Mouse (Mus musculus) heart, embryonic 11.5 days (tissue): Measurements from ENCODE around the gene Rp2. TPM values are rescaled to one million over a fixed set of nuclear protein-coding genes. Genes with fewer than 3 reads are reported as not detected.
"Not testable (repeated sequence)": the region's sequence is repeated elsewhere in the genome, so short reads cannot be mapped to it uniquely, and the experiment has no call there.

Experiments used
- ATAC-seq: fragments of 200-750 bp; cut with Nextera tagmentation; replicated peaks from 2 replicates; pipeline ENCODE4 v1.8.0; 2017; ENCODE audit warnings: moderate library complexity; ENCODE audit not compliant: insufficient number of reproducible peaks, low FRiP score, low TSS enrichment
- H3K27ac ChIP-seq: fragments of 300-500 bp; sonication (generic); 2 replicates; pipeline ENCODE4 v1.5.1; 2014; ENCODE audit warnings: mild to moderate bottlenecking, low read depth, low read length
- H3K27me3 ChIP-seq: fragments of 300-500 bp; sonication (generic); 2 replicates; pipeline ENCODE4 v1.6.1; 2014; ENCODE audit warnings: mild to moderate bottlenecking, low read length, mixed read lengths; ENCODE audit not compliant: control insufficient read depth, insufficient read depth
- H3K36me3 ChIP-seq: fragments of 300-500 bp; sonication (generic); 2 replicates; pipeline ENCODE4 v1.6.1; 2014; ENCODE audit warnings: mild to moderate bottlenecking, low read length, moderate library complexity, mixed read lengths; ENCODE audit not compliant: control insufficient read depth, insufficient read depth
- H3K4me1 ChIP-seq: fragments of 300-500 bp; sonication (generic); 2 replicates; pipeline ENCODE4 v1.6.1; 2014; ENCODE audit warnings: low read length; ENCODE audit not compliant: control insufficient read depth, insufficient read depth
- H3K4me2 ChIP-seq: fragments of 300-500 bp; sonication (generic); 2 replicates; pipeline ENCODE4 v1.6.1; 2014; ENCODE audit warnings: mild to moderate bottlenecking, moderate library complexity
- H3K4me3 ChIP-seq: fragments of 300-500 bp; sonication (generic); 2 replicates; pipeline ENCODE4 v1.5.1; 2014; ENCODE audit warnings: low read depth, low read length
- H3K9ac ChIP-seq: fragments of 300-500 bp; sonication (generic); 2 replicates; pipeline ENCODE4 v1.6.1; 2014; ENCODE audit warnings: mild to moderate bottlenecking, low read depth, low read length, moderate library complexity
- H3K9me3 ChIP-seq: fragments of 300-500 bp; sonication (generic); replicated peaks from 2 replicates; pipeline ENCODE4 v1.6.1; 2016; ENCODE audit warnings: low read length; ENCODE audit not compliant: control insufficient read depth
- WGBS: fragments of 180-500 bp; shearing (Covaris S2); extraction: QIAGEN DNeasy Blood & Tissue Kit; methylation state at CpG from one replicate; pipeline ENCODE4 v1.1.7; 2014; ENCODE audit not compliant: insufficient replicate concordance; 5-methylcytosine and 5-hydroxymethylcytosine counted together
- polyA plus RNA-seq: library from polyadenylated mRNA; unstranded; fragments of >200 nt; fragmentation: Nextera tagmentation; extraction: Ambion mirVana; gene quantifications from 2 replicates; pipeline ENCODE4 v1.2.1, GENCODE M21; 2014

Gene Rp2
- 16.2 and 16.7 TPM in 2 replicates for polyA plus RNA-seq

- H3K4me3 ChIP-seq, result peak within 1 kb of the TSS; percentile 60
- peak within 1 kb of the TSS; percentile 66 for H3K4me2 ChIP-seq
- H3K36me3 ChIP-seq, result no peaks in the 10 kb centered on the region
- H3K9me3 ChIP-seq, result no peaks in the 10 kb centered on the region
- 11% methylated on average over 35 of the region's 35 CpGs for WGBS
- H3K27ac ChIP-seq, result peak within 1 kb of the TSS; percentile 70; the same call in 1 of the 2 replicates
- H3K4me1 ChIP-seq, result no peaks in the 10 kb centered on the region
- H3K27me3 ChIP-seq, result no peaks in the 10 kb centered on the region
- H3K9ac ChIP-seq, result peak within 1 kb of the TSS; percentile 80
- ATAC-seq, result peak; percentile 99
Measured at GRCm38 (mm10) chrX:20364391-20365365, at the start of gene Rp2. Rp2 (plus strand) TSS chrX:20364481.

DNA sequence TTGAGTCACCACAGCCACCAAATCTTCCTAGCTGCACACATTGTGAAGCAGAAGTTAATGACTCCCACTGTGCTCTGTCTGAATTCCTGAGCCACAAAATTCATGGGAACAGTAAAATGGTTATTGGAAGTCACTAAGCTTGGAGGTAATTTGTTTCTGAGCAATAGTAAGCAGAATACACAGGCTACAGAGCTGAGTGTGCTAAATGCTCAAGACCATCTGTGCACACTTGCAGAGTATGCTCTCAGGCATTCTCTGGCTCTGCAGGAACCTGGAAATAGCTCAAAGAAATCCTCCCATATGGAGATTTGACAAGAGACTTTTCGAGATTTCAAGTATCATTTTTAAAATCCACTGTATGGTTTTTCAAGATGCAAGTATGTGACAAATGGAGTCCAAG lies 31.5 kb upstream of the Rp2 start:
- Histone ChIP-seq H3K27ac (no peak overlapping the region), H3K9ac (no peak overlapping the region), H3K4me1 (no peaks in the 10 kb centered on the region), H3K9me3 (no peaks in the 10 kb centered on the region), H3K4me2 (no peak overlapping the region), H3K36me3 (no peaks in the 10 kb centered on the region), H3K27me3 (no peaks in the 10 kb centered on the region), H3K4me3 (no peak overlapping the region)
- ATAC-seq, result no peak
- WGBS, result 66% methylated on average over 1 of the region's 1 CpGs

DNA sequence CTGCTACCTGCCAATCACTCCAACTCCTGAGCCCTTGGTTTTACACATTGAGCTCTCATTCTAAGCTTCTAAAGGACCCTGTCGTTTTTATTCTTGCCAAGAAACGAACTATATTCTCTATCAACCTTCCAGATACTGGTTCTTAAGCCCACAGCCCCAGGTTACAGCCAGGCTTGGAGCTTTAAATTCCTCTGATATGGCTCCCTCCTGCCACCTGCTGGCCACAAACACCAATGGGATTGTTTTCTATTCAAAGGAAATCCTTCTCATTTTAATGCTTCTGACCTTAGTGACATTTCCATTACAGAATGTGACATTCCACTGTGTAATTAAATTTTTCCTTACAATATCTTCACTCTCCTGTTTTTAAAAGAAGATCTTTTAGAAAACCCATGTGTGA lies 28.6 kb upstream of the Rp2 start:
- no peaks in the 10 kb centered on the region for H3K36me3 ChIP-seq
- no peak for ATAC-seq
- no peak overlapping the region for H3K4me3 ChIP-seq
- H3K9ac ChIP-seq, result no peak overlapping the region
- no peaks in the 10 kb centered on the region for H3K4me1 ChIP-seq
- H3K27me3 ChIP-seq, result no peaks in the 10 kb centered on the region
- no peak overlapping the region for H3K27ac ChIP-seq
- 9% methylated on average over 2 of the region's 2 CpGs for WGBS
- H3K9me3 ChIP-seq, result no peaks in the 10 kb centered on the region
- H3K4me2 ChIP-seq, result no peak overlapping the region

- H3K4me1 ChIP-seq, result no peaks in the 10 kb centered on the region
- no peak for ATAC-seq
Measured at GRCm38 (mm10) chrX:20344980-20345379, 19.3 kb upstream of the Rp2 start.

DNA sequence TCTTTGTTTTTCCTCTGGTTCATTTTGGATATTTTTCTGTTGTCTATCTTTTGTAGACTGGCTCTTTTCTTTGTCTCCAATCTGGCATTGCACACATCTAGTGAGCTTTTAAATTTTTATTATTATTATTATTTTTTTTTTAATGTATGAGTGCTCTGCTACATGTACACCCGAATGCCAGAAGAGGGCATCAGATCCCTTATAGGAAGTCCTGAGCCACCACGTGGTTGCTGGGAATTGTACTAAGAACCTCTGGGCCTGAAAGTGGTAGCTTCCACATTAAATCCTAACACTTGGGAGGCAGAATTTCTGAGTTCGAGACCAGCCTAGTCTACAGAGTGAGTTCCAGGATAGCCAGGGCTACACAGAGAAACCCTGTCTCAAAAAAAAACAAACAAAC lies 17.9 kb upstream of the Rp2 start:
- no peaks in the 10 kb centered on the region for H3K27me3 ChIP-seq
- no peak for ATAC-seq
- no peaks in the 10 kb centered on the region for H3K4me1 ChIP-seq
- no peak overlapping the region for H3K4me2 ChIP-seq
- 48% methylated on average over 3 of the region's 3 CpGs for WGBS
- no peak overlapping the region for H3K4me3 ChIP-seq
- no peak overlapping the region for H3K9ac ChIP-seq
- no peak overlapping the region for H3K27ac ChIP-seq
- H3K9me3 ChIP-seq, result no peaks in the 10 kb centered on the region
- H3K36me3 ChIP-seq, result no peaks in the 10 kb centered on the region

More at GRCm38 (mm10) chrX:20344980-20345379, 19.3 kb upstream of the Rp2 start:
- no peak overlapping the region for H3K9ac ChIP-seq
- H3K4me2 ChIP-seq, result no peak overlapping the region
- no peaks in the 10 kb centered on the region for H3K9me3 ChIP-seq
- no peaks in the 10 kb centered on the region for H3K27me3 ChIP-seq
- H3K36me3 ChIP-seq, result no peaks in the 10 kb centered on the region
- no peak overlapping the region for H3K4me3 ChIP-seq
- H3K27ac ChIP-seq, result no peak overlapping the region

GRCm38 (mm10) chrX:20350241-20350640 lies 14.0 kb upstream of the Rp2 start:
- not testable (repeated sequence) for H3K27me3 ChIP-seq, H3K9me3 ChIP-seq, H3K4me3 ChIP-seq, ATAC-seq, H3K9ac ChIP-seq, H3K27ac ChIP-seq, H3K4me2 ChIP-seq, H3K36me3 ChIP-seq, H3K4me1 ChIP-seq
- 91% methylated on average over 3 of the region's 4 CpGs for WGBS

- Histone ChIP-seq H3K36me3 (no peaks in the 10 kb centered on the region), H3K27me3 (no peaks in the 10 kb centered on the region), H3K4me1 (no peaks in the 10 kb centered on the region), H3K4me2 (no peak overlapping the region), H3K4me3 (no peak overlapping the region), H3K9me3 (no peaks in the 10 kb centered on the region), H3K27ac (no peak overlapping the region), H3K9ac (no peak overlapping the region)
- ATAC-seq, result no peak
- 92% methylated on average over 1 of the region's 1 CpGs for WGBS
Measured at GRCm38 (mm10) chrX:20355283-20355682, 9.0 kb upstream of the Rp2 start.

DNA sequence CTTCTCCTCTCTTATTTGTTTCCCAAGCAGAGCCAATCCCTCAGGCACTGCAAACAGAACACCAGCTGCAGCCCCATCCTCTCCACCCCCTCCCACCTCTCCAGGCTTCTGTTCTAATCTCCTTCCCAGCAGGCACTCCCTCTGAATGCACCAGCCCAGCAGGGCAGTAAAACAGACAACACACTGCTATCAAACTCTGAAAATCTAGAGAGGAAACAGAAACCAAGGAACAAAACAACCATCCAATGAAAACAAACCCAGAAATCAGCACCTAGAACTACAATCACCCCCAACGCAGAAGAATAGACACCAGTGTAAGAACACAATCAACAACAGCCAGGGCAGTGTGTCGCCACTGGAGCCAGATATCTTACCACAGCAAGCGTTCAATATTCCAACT lies 8.0 kb upstream of the Rp2 start:
- Histone ChIP-seq H3K4me2 (no peak overlapping the region), H3K4me3 (no peak overlapping the region), H3K9me3 (no peaks in the 10 kb centered on the region), H3K27me3 (no peaks in the 10 kb centered on the region), H3K36me3 (no peaks in the 10 kb centered on the region), H3K4me1 (no peaks in the 10 kb centered on the region), H3K9ac (no peak overlapping the region), H3K27ac (no peak overlapping the region)
- ATAC-seq, result no peak
- 24% methylated on average over 3 of the region's 3 CpGs for WGBS

DNA sequence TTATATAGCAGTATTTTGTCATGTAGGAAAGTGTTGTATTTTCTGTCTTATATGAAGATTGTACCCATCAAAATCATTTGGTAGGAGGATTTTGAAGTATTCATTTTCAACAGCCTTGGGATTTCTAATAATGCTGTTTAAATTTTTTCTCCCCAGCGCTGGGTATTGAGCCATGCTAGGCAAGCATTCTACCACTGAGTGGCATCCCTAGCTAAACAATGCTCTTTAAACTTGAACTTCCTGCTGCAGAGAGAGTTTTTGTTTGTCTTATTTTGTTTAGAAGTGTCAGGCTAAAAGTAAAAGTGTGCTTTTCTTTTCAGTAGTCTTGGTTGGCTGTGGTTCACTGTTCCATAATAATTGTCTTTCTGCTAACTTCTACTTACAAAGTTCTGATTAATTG lies 1.8 kb downstream of the Rp2 start:
- ATAC-seq, result no peak

More for the DNA sequence above, 1.8 kb downstream of the Rp2 start:
- Histone ChIP-seq H3K9me3 (no peaks in the 10 kb centered on the region), H3K27ac (no peak overlapping the region), H3K4me2 (no peak overlapping the region), H3K27me3 (no peaks in the 10 kb centered on the region), H3K4me3 (no peak overlapping the region), H3K9ac (no peak overlapping the region), H3K4me1 (no peaks in the 10 kb centered on the region), H3K36me3 (no peaks in the 10 kb centered on the region)
- 41% methylated on average over 1 of the region's 1 CpGs for WGBS
